Mouse (Mus musculus): ENCODE measurements around the gene Spag8.

Spag8 gene

DNA sequence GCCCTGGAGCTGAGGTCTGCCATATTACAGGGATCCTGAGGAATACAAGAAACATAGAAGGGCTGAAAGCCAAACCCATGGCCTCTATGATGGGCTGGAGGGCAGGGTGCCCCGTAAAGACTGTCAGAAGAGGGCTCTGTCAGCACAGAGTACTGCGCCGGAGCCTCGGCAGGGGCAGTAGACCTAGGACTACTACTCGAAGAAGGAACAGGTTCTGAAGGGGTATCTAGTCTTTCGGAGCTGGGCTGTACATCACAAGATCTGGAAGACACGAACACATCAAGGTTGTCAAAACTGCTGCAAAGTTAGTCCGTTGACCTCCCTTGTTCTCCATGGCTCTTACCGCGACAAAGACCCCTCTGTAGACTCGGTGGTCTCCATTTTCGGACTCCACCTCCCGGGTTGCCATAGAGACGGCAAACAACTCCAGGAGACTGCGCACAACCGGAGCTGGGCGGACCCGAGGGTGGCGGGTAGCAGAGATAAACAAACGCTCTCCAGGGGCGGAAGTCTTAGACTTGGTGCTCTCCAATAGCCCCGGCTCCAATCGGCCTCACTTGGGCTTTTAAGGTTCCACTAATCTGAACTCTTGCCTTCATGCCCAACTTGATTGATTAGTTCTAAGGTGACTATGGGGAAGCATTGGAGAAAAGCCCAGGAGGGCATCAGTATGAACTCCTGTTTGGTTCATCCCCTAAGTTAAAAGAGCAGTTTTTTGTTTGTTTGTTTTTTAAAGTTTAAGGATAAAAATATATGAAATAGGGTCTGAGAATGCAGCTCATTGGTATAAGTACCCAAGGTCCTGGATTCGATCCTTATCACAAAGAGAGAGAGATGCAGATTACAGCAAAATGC lies at the start of gene Spag8:
Gene Spag8 (minus strand): TSS at position 434 of the 855 bp plus-strand sequence.
- no peak for DNase-seq (ENCODE audit: low spot score in 2 of 2)

DNA sequence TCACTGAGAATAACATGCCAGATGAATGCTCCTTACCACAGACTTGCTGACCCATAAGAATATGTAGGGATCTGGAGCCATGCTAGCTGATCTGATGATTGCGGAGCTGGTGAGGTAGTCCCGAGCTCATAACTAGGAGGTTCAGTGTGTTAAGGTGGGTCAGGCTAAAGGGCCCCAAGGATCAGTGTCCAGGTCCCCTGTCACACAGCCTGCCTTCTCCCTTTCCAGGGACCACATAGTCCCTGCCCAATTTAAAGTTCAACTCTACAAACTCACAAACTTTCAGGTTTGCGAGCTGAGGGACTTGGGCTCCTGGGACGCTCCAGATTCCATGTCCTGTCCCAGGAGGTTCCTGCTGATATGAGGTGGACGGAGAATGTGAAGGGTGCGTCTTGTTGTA lies 47.3 kb upstream of the Spag8 start, which contains the start of gene Olfr70:
Gene Olfr70 (minus strand): TSS at position 101 of the 400 bp plus-strand sequence.
- no peak for DNase-seq (ENCODE audit: low spot score in 2 of 2)

DNA sequence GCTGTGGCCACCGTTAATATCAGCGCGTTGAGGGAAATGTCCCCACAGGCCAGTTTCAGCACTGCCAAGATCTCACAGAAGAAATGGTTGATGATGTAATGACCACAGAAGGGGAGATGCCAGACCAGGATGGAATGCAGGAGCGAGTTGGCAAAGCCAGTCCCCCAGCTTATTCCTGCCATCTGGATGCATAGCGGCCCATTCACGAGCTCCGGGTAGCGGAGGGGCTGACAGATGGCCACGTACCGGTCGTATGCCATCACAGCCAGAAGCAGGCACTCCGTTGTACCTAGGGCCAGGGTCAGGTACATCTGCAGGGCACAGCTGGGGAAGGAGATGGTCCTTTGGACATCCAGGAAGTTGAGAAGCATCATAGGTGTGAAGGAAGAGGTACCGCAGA lies 43.2 kb upstream of the Spag8 start:
- no peak for DNase-seq (ENCODE audit: low spot score in 2 of 2)

- DNase-seq (ENCODE audit: low spot score in 2 of 2), result peak; percentile 19 to 76
These were observed 41.9 kb upstream of the Spag8 start for GRCm38 (mm10) chr4:43695249-43695671.

GRCm38 (mm10) chr4:43694439-43695248 lies 41.2 kb upstream of the Spag8 start:
- DNase-seq (ENCODE audit: low spot score in 2 of 2), result no peak

- peak; percentile 50 to 58 for DNase-seq (ENCODE audit: low spot score in 2 of 2)
These were observed 40.4 kb upstream of the Spag8 start for GRCm38 (mm10) chr4:43693806-43694241.

- no peak for DNase-seq (ENCODE audit: low spot score in 2 of 2)
These were observed 37.6 kb upstream of the Spag8 start for GRCm38 (mm10) chr4:43691026-43691425.

DNA sequence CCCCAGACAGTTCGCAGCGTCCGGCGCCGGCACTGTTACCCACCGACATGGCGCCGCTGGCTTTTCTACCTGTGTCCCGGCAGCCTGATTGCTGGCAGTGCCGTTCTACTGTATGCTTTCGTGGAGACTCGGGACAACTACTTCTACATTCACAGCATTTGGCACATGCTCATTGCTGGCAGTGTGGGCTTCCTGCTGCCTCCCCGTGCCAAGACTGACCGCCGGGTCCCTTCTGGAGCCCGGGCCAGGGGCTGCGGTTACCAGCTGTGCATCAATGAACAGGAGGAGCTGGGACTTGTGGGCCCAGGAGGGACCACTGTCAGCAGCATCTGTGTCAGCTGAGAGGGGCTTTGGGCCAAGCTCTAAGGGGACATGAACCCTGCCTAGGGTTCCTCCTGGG lies 36.6 kb upstream of the Spag8 start:
- DNase-seq (ENCODE audit: low spot score in 2 of 2), result no peak

DNA sequence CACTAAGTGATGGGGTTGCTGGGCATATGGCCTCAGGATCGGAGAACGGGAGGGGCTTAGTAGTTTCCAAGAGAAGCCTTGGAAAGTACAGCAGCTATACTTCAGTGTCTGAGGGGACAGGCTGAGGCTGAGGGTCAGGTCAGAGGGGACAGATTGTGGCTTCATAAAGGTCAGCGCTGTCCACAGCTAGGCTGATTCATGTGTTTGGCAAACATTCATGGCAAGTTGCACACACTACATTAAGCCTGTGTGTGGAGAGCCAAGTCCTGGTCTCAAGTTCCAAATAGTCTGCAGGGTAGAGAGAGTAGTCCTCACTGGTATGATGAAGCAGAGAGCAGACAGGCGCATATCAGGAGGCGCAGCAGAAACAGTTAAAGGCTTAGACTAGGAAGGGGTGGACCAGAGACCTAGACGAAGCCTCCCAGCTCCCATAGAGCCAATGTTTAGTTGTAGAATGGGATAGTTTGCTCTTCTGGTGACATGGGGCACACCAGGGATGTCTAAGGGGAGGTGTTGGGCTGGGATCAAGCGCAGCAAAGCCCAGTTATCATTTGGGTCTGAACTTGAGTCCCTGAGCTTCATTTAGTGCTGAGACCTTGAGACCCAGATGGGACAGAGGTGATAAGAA lies 26.1 kb upstream of the Spag8 start:
- DNase-seq (ENCODE audit: low spot score in 2 of 2), result peak in 1 of 2 experiments; percentile 33

DNA sequence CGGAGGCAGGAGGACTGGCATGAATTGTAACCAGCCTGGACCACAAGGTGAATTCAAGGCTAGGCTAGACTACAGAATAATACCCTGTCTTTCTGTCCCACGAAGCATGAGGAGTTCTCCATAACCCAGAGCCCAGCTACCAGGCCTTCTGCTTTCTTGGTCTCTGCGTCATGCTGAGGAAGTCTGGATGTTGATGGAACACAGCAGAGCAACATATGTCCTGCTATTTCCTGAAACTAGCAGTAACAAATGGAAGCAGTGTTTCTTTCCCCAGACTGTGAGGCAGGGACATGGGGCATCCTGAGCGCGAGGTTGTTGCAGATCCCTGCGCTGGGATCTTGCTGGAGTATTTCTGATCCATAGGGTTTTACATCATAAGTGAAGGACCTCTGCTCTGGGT lies 25.1 kb upstream of the Spag8 start:
- DNase-seq (ENCODE audit: low spot score in 2 of 2), result no peak

GRCm38 (mm10) chr4:43675608-43676007 lies 22.2 kb upstream of the Spag8 start:
- no peak for DNase-seq (ENCODE audit: low spot score in 2 of 2)

GRCm38 (mm10) chr4:43674974-43675373 lies 21.6 kb upstream of the Spag8 start:
- DNase-seq (ENCODE audit: low spot score in 2 of 2), result no peak

DNA sequence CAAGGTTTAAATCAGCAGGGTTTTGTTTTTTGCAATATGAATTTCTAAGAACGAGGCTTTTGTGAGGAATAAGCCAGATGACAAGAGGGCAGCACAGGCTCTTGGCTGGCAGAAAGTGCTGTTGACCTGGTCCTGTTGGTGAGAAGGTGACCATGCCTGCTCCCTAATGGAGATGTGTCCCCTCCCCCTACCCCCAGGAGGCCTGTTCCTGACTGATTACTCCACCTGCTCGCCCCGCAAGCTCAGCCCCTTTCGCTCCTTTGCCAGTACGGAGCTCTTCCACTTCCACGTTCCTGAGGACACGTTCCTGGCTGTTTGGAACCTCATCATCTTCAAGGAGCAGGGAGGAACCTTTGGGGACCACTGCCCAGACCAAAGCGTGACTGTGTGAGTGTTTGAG lies 20.3 kb upstream of the Spag8 start:
- DNase-seq (ENCODE audit: low spot score in 2 of 2), result no peak

GRCm38 (mm10) chr4:43672070-43672469 lies 18.7 kb upstream of the Spag8 start:
- DNase-seq (ENCODE audit: low spot score in 2 of 2), result peak; percentile 77 to 89

DNA sequence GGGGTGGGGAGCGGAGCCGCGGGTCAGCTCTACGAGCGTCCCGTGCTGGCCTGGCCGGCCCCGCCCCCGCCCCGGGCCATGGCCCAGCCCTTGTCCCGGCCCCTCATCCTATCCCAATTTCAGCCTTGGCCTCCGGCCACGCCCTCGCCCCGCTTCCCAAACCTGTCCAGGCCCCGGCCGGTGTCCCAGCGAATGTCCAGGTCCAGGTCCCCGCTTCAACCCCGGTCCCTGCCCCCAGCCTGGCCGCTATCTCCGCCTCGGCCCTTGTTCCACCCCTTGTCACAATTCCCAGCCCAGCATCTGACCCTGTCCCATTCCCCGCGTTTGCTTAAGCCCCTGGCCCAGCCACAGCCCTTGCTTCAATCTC lies 16.0 kb upstream of the Spag8 start:
- DNase-seq (ENCODE audit: low spot score in 2 of 2), result peak in 1 of 2 experiments; percentile 73

GRCm38 (mm10) chr4:43668782-43669427 lies 15.5 kb upstream of the Spag8 start, which contains the start of the genes Tmem8b and Fam221b:
Gene Tmem8b, plus strand, starts transcription at chr4:43668971.
Gene Fam221b, minus strand, starts transcription at chr4:43669145.
- peak; percentile 88 to 89 for DNase-seq (ENCODE audit: low spot score in 2 of 2)

GRCm38 (mm10) chr4:43666412-43666811 lies 13.0 kb upstream of the Spag8 start:
- DNase-seq (ENCODE audit: low spot score in 2 of 2), result no peak

DNA sequence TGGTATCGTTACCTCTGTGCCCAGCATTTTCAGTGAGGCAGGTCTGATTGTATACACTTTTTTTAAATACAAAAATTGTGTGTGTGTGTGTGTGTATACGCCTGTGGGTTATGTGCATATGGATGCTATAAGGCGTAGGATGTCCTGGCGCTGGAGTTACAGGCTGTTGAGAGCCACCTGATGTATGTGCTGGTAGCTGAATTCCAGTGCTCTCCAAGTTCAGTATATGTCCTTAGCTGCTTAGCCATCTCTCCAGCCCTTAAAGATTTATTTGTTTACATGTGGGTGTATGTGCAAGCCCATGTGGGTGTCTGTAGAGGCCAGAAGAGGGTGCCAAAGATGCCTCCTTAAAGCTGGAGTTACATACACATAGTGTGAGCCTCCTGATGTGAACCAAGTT lies 3.8 kb upstream of the Spag8 start:
- no peak for DNase-seq (ENCODE audit: low spot score in 2 of 2)

- DNase-seq (ENCODE audit: low spot score in 2 of 2), result peak; percentile 89 to 92
These were observed 3.1 kb upstream of the Spag8 start, which contains the start of gene Hint2 for GRCm38 (mm10) chr4:43656339-43657109. Gene Hint2, minus strand, starts transcription at chr4:43656466.

- no peak for DNase-seq (ENCODE audit: low spot score in 2 of 2)
These were observed 2.4 kb upstream of the Spag8 start for GRCm38 (mm10) chr4:43655656-43656338.
